Mouse (Mus musculus) limb, embryonic 10.5 days (tissue): Measurements from ENCODE around the gene Tmem94. TPM values are rescaled to one million over a fixed set of nuclear protein-coding genes. Genes with fewer than 3 reads are reported as not detected.
"Not testable (repeated sequence)": the region's sequence is repeated elsewhere in the genome, so short reads cannot be mapped to it uniquely, and the experiment has no call there.

Experiments
- DNase-seq: peaks from one replicate; pipeline ENCODE4 v3.0.0-alpha.2; 2017; ENCODE audit warnings: low spot score
- H3K27ac ChIP-seq: fragments of 300-500 bp; sonication (generic); 2 replicates; pipeline ENCODE4 v1.5.1; 2016; ENCODE audit warnings: mild to moderate bottlenecking
- H3K27me3 ChIP-seq: fragments of 300-500 bp; sonication (generic); 2 replicates; pipeline ENCODE4 v1.6.1; 2016; ENCODE audit warnings: low read depth, mild to moderate bottlenecking; ENCODE audit not compliant: poor library complexity, severe bottlenecking
- H3K36me3 ChIP-seq: fragments of 300-500 bp; sonication (generic); 2 replicates; pipeline ENCODE4 v1.6.1; 2016; ENCODE audit warnings: mild to moderate bottlenecking, moderate library complexity
- H3K4me1 ChIP-seq: fragments of 300-500 bp; sonication (generic); 2 replicates; pipeline ENCODE4 v1.6.1; 2016
- H3K4me3 ChIP-seq: fragments of 300-500 bp; sonication (generic); 2 replicates; pipeline ENCODE4 v1.5.1; 2016; ENCODE audit warnings: mild to moderate bottlenecking, moderate library complexity
- H3K9me3 ChIP-seq: fragments of 300-500 bp; sonication (generic); replicated peaks from 2 replicates; pipeline ENCODE4 v1.6.1; 2016; ENCODE audit warnings: mild to moderate bottlenecking
- WGBS: fragments of 180-500 bp; shearing (Covaris S2); methylation state at CpG from one replicate; pipeline ENCODE4 v1.1.7; 2016; 5-methylcytosine and 5-hydroxymethylcytosine counted together
- polyA plus RNA-seq: library from polyadenylated mRNA; unstranded; fragments of >200 nt; fragmentation: Nextera tagmentation; extraction: Ambion mirVana; gene quantifications from 2 replicates; pipeline ENCODE4 v1.2.1, GENCODE M21; 2016

Gene Tmem94
- polyA plus RNA-seq, 1 experiment from 2014 or later = 37.7 TPM

DNA sequence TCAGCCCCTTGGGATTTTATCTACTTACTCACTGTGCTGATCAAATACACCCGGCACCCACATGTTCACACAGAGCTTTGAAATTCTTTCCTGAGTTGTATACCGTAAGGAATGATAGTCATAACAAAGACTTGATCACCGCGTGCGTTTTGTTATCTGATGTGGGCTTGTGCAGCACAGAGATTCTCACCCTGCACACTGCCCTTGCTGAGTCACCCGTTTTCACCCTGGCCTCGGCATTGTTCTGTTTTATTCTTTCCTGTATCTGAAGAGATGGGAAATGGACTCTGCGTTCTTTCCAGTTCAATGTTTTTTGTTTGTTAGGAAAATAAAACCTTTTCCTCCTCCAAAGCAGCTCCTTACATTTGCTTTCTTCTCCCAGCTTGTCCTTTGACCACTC, 18.5 kb upstream of the Tmem94 start:
- H3K27me3 ChIP-seq = no peaks in the 10 kb centered on the region
- no peaks in the 10 kb centered on the region for H3K36me3 ChIP-seq
- no peaks in the 10 kb centered on the region for H3K9me3 ChIP-seq
- 0 out of 2 replicates have a peak, but pooled peaks cover 5% of the 10 kb centered on the region for H3K4me1 ChIP-seq
- no peak overlapping the region for H3K27ac ChIP-seq
- 70% methylated on average over 8 of the region's 8 CpGs for WGBS
- H3K4me3 ChIP-seq = no peak overlapping the region; the same call in 1 of the 2 replicates
- no peak for DNase-seq

DNA sequence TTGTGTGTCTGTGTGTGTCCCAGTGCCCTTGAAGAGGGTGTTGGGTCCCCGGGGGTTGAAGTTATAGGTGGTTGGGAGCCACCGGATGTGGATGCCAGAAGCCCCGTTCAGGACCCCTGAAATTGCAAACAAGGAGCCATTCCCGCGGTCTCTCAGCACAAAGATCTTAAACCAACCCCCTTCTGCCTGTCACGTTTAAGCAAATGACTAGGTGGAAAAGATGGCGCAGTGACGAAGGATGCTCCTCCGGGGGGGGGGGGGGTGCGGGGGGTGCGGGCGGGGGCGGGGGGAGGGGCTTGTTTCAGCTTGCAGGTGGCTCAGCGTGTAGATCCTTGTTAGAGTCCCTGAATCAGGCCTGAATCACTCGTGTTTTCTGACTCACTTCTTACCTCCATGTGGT, 17.9 kb upstream of the Tmem94 start:
- no peak for DNase-seq
- Histone ChIP-seq H3K9me3 (no peaks in the 10 kb centered on the region), H3K4me3 (peak overlapping the region; percentile 34), H3K27ac (0 out of 2 replicates have a peak overlapping the region, but pooled peaks have one; percentile 25), H3K27me3 (no peaks in the 10 kb centered on the region), H3K36me3 (no peaks in the 10 kb centered on the region), H3K4me1 (0 out of 2 replicates have a peak, but pooled peaks cover 5% of the 10 kb centered on the region)
- 7% methylated on average over 13 of the region's 15 CpGs for WGBS

DNA sequence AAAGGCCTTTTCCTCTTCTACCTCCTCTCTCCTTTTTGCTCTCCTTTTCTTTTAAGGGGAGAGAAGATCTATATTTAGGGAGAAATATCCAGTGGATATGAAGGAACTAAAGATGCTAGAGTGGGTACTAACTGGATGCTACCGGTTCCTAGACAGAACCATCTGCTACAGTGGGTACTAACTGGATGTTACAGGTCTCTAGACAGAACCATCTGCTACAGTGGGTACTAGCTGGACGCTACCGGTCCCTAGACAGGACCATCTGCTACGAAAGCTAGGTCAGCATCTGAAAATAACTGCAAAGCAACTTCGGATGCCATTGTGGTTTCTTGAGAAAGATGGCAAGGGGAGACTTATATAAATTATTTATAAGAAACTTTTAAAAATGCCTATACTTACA, 15.4 kb upstream of the Tmem94 start:
- 89% methylated on average over 5 of the region's 5 CpGs for WGBS
- no peaks in the 10 kb centered on the region for H3K9me3 ChIP-seq
- no peaks in the 10 kb centered on the region for H3K27me3 ChIP-seq
- no peak for DNase-seq
- H3K4me3 ChIP-seq = no peak overlapping the region
- no peak overlapping the region for H3K27ac ChIP-seq
- H3K36me3 ChIP-seq = no peaks in the 10 kb centered on the region
- 0 out of 2 replicates have a peak, but pooled peaks cover 5% of the 10 kb centered on the region for H3K4me1 ChIP-seq

DNA sequence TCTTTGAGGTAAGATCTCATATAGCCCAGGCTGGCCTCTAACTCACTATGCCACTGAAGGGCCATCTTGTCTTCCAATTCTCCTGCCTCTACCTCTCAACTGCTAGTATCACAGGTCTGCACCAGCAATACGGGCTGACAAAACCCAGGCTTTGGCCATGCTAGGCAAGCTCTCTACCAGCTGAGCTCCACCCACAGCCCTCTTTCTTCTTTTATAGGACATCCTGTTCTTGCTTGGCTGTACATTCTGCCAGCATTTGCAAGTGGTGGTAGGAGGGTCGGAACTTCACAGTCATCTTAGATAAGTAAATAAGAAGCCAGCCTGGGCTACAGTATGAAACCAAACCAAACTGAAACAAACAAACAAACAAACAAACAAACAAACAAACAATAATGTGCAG, 13.5 kb upstream of the Tmem94 start:
- 66% methylated on average over 2 of the region's 2 CpGs for WGBS
- no peak overlapping the region for H3K27ac ChIP-seq
- 0 out of 2 replicates have a peak, but pooled peaks cover 5% of the 10 kb centered on the region for H3K4me1 ChIP-seq
- H3K27me3 ChIP-seq = no peaks in the 10 kb centered on the region
- DNase-seq = no peak
- H3K4me3 ChIP-seq = no peak overlapping the region
- H3K9me3 ChIP-seq = no peaks in the 10 kb centered on the region
- no peaks in the 10 kb centered on the region for H3K36me3 ChIP-seq

DNA sequence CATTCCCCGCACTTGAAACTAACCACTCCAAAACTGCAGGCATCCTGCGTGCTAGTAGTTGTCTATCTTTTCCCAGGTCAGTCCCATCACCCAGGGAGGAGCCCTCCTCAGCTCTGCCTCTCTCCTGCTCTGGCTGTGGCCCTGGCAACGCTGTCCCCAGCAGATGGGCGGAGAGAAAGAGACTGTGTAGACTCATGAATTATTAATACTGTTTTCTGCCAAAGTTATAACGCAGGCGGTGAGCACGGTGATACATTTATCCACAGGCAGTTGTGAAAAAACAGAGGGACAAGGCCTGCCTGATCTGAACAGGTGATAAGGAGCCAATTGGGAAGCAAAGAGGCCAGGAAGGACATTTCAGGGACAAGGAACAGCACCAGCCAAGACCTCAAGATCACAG, 12.6 kb upstream of the Tmem94 start:
- Histone ChIP-seq H3K27ac (no peak overlapping the region), H3K36me3 (no peaks in the 10 kb centered on the region), H3K4me1 (no peaks in the 10 kb centered on the region), H3K4me3 (no peak overlapping the region), H3K9me3 (no peaks in the 10 kb centered on the region), H3K27me3 (no peaks in the 10 kb centered on the region)
- DNase-seq = no peak
- WGBS = 85% methylated on average over 7 of the region's 7 CpGs

DNA sequence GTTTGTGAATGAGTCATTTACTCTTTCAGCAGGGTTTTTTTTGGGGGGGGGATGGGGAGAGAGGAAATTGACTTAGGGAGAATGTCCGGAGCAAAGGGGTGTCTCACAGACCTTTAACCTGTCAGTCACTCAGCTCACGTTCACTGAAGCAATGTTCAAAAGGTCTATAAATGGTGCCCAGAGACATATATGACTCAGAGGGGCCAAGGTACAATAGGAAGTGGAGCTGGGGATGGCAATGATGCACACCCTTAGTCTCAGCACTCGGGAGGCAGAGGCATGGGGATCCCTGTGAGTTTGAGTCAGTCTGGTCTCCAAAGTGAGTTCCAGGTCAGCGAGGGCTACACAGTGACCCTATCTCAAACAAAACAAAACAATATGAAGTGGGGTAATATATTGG, 11.7 kb upstream of the Tmem94 start:
- H3K27me3 ChIP-seq = no peaks in the 10 kb centered on the region
- 74% methylated on average over 4 of the region's 4 CpGs for WGBS

DNA sequence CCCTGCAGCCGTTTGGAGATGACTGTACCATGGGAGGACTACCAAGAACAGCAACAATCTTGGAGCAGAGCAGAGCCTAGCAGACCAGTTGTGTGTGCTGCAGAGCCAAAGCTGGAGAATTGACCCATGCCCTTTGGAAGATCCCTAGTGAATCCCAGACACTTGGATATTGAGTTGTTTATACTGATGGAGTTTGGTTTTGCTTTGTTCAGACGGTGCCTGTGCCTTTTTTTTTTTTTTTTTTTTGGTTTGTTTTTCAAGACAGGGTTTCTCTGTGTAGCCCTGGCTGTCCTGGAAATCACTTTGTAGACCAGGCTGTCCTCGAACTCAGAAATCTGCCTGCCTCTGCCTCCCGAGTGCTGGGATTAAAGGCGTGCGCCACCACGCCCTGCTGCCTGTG, 3.1 kb upstream of the Tmem94 start:
- not testable (repeated sequence) for DNase-seq, H3K9me3 ChIP-seq, H3K27me3 ChIP-seq, H3K36me3 ChIP-seq, H3K27ac ChIP-seq, H3K4me3 ChIP-seq
- 95% methylated on average over 7 of the region's 7 CpGs for WGBS
- H3K4me1 ChIP-seq = peaks cover 12% of the 10 kb centered on the region

More for the DNA sequence above, 11.7 kb upstream of the Tmem94 start:
- no peak overlapping the region for H3K4me3 ChIP-seq
- no peaks in the 10 kb centered on the region for H3K36me3 ChIP-seq
- H3K4me1 ChIP-seq = no peaks in the 10 kb centered on the region
- H3K9me3 ChIP-seq = no peaks in the 10 kb centered on the region
- no peak for DNase-seq
- H3K27ac ChIP-seq = no peak overlapping the region

DNA sequence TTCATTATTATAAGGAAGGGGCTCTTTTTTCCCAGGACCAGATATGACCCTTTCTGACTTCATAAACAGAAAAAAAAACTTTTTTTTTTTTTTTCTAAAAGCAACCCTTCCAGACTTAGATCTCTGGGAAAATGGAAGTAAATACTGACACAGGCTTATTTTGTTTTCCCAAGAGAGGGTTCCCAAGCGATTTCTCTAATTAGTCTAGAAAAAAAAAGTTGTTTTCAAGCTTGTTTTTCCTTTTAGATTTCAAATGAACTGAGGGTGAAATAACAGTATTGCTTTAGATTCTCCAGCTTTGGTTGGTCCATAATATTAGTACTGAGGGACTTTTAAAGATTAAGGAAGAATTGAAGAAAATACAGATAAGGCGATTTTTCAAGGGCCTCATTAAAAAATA, 535 bp upstream of the Tmem94 start:
- WGBS = 44% methylated on average over 2 of the region's 2 CpGs
- peaks cover 12% of the 10 kb centered on the region for H3K36me3 ChIP-seq
- H3K9me3 ChIP-seq = no peaks in the 10 kb centered on the region
- no peaks in the 10 kb centered on the region for H3K27me3 ChIP-seq
- peak overlapping the region; percentile 98 for H3K27ac ChIP-seq
- DNase-seq = no peak
- peaks cover 16% of the 10 kb centered on the region for H3K4me1 ChIP-seq
- peak overlapping the region; percentile 87 for H3K4me3 ChIP-seq

DNA sequence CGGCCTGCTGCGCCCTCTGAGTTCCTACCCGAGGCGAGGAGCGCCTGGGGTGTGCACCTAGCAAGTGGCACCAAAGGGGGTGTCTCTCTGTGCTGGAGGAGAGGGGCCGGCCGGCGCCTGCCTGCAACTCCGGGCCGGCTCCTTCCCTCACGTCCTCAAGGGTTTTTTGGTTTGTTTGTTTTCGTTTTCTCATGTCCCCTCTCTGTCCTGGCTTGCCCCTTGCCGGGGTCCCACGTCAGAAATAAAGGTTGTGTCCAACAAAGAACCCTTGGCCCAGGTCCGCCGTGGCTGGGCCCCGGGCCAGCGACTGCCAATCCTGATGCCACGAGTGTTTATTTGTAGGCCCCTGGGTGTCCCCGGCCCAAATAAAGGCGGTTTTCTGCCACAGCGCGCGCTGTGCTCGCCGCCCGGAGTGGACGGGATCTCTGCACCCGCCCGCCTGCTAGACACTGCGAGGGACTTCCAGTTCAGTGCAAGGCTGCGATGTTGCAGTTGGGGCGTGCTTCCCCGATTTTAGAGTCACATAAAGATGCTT, 441 bp downstream of the Tmem94 start:
- Histone ChIP-seq H3K4me3 (peak overlapping the region; percentile 87), H3K27ac (peak overlapping the region; percentile 98), H3K27me3 (no peaks in the 10 kb centered on the region), H3K9me3 (no peaks in the 10 kb centered on the region), H3K36me3 (peaks cover 17% of the 10 kb centered on the region), H3K4me1 (peaks cover 21% of the 10 kb centered on the region)
- DNase-seq = peak; percentile 76
- under 1% methylated on average over 34 of the region's 34 CpGs for WGBS

DNA sequence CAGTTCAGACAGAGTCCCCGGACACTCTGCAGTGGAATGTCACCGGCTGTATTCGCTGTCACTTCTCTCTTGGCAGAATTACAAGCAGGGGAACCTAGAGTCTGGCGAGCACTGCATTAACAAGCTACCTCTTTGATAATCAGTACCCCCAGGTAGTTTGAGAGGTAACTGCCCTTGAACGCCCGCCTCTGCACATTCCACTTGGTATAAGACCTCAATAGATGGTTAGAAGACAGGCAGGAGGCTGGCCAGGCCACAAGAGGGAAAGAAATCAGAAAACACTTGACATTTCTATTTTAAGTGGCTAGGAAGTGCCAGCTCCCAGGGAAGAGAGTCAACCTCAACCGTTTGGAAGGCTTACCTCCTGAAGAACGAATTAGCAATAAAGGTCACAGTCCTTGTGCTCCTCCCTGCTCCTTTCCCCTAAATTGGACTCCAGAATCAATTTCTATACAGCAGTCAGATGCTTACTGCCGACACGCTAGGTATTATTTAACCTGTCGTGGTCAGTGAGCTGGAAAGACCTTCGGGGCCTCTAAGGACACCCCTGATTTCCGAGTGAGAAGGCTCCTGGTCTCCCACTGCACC, 1.2 kb downstream of the Tmem94 start:
- H3K9me3 ChIP-seq = no peaks in the 10 kb centered on the region
- peaks cover 17% of the 10 kb centered on the region for H3K36me3 ChIP-seq
- peak; percentile 41 for DNase-seq
- peak overlapping the region; percentile 98 for H3K27ac ChIP-seq
- peaks cover 21% of the 10 kb centered on the region for H3K4me1 ChIP-seq
- WGBS = 52% methylated on average over 13 of the region's 13 CpGs
- peak overlapping the region; percentile 87 for H3K4me3 ChIP-seq
- no peaks in the 10 kb centered on the region for H3K27me3 ChIP-seq

DNA sequence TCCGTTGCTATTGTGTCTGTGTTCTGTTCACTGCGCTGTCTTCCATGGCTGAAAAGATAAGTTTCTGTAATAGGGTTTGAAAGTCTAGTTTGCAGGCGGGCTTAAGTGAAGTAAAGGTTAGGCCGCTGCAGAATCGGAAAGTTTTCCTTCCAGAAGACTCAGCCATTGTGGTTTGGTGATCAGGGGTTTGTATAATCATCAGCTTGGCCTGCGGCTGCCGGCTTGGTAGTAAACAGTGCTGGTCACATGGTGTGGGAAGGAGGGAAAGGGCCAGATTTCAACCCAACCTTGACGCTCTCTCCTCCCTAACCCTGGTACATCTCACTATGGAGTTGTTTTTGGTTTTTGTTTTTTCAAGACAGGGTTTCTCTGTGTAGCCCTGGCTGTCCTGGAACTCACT, 1.7 kb downstream of the Tmem94 start:
- Histone ChIP-seq H3K36me3 (peaks cover 19% of the 10 kb centered on the region), H3K4me3 (peak overlapping the region; percentile 87; the same call in 1 of the 2 replicates), H3K27ac (0 out of 2 replicates have a peak overlapping the region, but pooled peaks have one; percentile 98), H3K9me3 (no peaks in the 10 kb centered on the region), H3K27me3 (no peaks in the 10 kb centered on the region), H3K4me1 (peaks cover 21% of the 10 kb centered on the region)
- DNase-seq = no peak
- WGBS = 95% methylated on average over 8 of the region's 8 CpGs

DNA sequence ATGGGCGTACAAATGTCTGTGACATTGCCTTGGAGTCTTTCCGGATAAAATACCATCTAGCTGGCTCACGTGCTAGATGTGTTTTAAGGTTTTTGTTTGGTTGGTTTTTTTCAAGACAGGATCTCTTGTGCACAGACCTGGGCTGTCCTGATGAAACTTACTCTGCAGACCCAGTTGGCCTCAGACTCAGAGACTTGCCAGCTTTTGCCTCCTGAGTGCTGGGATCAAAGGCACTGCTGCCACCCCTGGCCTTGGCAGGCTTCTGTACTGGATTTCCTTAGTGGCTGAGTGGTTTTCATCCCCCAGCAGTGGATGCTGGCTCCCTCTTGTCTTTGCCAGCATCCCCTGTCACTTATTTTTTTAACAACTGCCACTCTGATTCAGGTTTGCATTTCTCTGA, 3.7 kb downstream of the Tmem94 start:
- Histone ChIP-seq H3K27ac (no peak overlapping the region), H3K4me3 (no peak overlapping the region), H3K9me3 (no peaks in the 10 kb centered on the region), H3K27me3 (no peaks in the 10 kb centered on the region), H3K4me1 (peaks cover 21% of the 10 kb centered on the region), H3K36me3 (peaks cover 20% of the 10 kb centered on the region)
- 94% methylated on average over 3 of the region's 3 CpGs for WGBS
- DNase-seq = no peak

DNA sequence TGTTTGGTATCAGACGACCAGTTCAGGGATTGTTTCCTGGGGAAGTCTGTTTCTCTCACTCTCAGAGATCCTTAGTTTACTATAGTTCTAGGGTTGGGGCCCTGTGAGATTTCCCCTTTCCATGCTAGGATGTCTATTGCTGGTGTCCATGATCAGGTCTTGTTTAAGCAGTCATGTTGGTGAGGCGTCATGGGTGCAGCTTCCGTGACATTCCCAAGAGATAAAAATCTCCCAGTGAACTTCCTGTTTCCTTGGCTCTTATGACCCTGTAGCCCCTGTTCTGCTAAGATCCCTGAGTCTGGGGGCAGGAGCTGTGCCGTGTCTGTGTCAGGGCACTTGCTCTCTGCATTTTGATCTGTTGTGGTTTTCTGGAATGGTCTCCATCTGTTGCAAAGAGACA, 9.4 kb downstream of the Tmem94 start:
- peaks cover 48% of the 10 kb centered on the region for H3K4me1 ChIP-seq
- no peaks in the 10 kb centered on the region for H3K27me3 ChIP-seq
- no peak for DNase-seq
- H3K4me3 ChIP-seq = no peak overlapping the region
- WGBS = 66% methylated on average over 4 of the region's 4 CpGs
- H3K36me3 ChIP-seq = peaks cover 21% of the 10 kb centered on the region
- H3K27ac ChIP-seq = no peak overlapping the region
- no peaks in the 10 kb centered on the region for H3K9me3 ChIP-seq
